Mouse (Mus musculus) cerebellum, postnatal 36 days (tissue): ENCODE results near the gene Prep.
"Not testable (repeated sequence)": the region's sequence is repeated elsewhere in the genome, so short reads cannot be mapped to it uniquely, and the experiment has no call there.

ENCODE experiments used
- DNase-seq, 2 experiments: peaks; one replicate each; pipeline ENCODE4 v3.0.0; 2021 to 2022; ENCODE audit warnings: mixed read lengths in 2 of 2

Gene Prep

GRCm38 (mm10) chr10:45121637-45122036 lies 54.6 kb downstream of the Prep start:
- no peak for DNase-seq

GRCm38 (mm10) chr10:45122476-45122875 lies 55.5 kb downstream of the Prep start:
- DNase-seq: no peak

GRCm38 (mm10) chr10:45123011-45123410 lies 56.0 kb downstream of the Prep start:
- no peak for DNase-seq

- no peak for DNase-seq
These were observed 62.1 kb downstream of the Prep start for GRCm38 (mm10) chr10:45129105-45129504.

GRCm38 (mm10) chr10:45130004-45130403 lies 63.0 kb downstream of the Prep start:
- DNase-seq: no peak

GRCm38 (mm10) chr10:45132371-45132770 lies 65.4 kb downstream of the Prep start:
- DNase-seq: peak; percentile 47 to 63

- no peak for DNase-seq
These were observed 69.8 kb downstream of the Prep start for GRCm38 (mm10) chr10:45136806-45137205.

- DNase-seq: no peak
These were observed 72.9 kb downstream of the Prep start for GRCm38 (mm10) chr10:45139910-45140309.

- DNase-seq: no peak
These were observed 73.6 kb downstream of the Prep start for GRCm38 (mm10) chr10:45140474-45141212.

GRCm38 (mm10) chr10:45142359-45142758 lies 75.4 kb downstream of the Prep start:
- no peak for DNase-seq

- DNase-seq: no peak
These were observed 77.2 kb downstream of the Prep start for GRCm38 (mm10) chr10:45144038-45144817.

GRCm38 (mm10) chr10:45146821-45147220 lies 79.8 kb downstream of the Prep start:
- DNase-seq: no peak

GRCm38 (mm10) chr10:45151137-45151536 lies 84.1 kb downstream of the Prep start:
- DNase-seq: no peak

- DNase-seq: no peak
These were observed 85.0 kb downstream of the Prep start for GRCm38 (mm10) chr10:45151771-45152692.

- no peak for DNase-seq
These were observed 87.6 kb downstream of the Prep start for GRCm38 (mm10) chr10:45154557-45155060.

GRCm38 (mm10) chr10:45165851-45166250 lies 98.8 kb downstream of the Prep start:
- no peak for DNase-seq

GRCm38 (mm10) chr10:45173927-45174326 lies 106.9 kb downstream of the Prep start:
- no peak for DNase-seq

- DNase-seq: no peak
These were observed 107.3 kb downstream of the Prep start for GRCm38 (mm10) chr10:45174345-45174744.

- DNase-seq: not testable (repeated sequence)
These were observed 110.8 kb downstream of the Prep start, which contains the start of gene Popdc3 for GRCm38 (mm10) chr10:45177798-45178197. Popdc3 (plus strand) TSS chr10:45178098.

- DNase-seq: no peak
These were observed 113.8 kb downstream of the Prep start for GRCm38 (mm10) chr10:45180677-45181326.

GRCm38 (mm10) chr10:45181344-45181743 lies 114.3 kb downstream of the Prep start:
- DNase-seq: no peak

- no peak for DNase-seq
These were observed 118.5 kb downstream of the Prep start for GRCm38 (mm10) chr10:45185457-45185856.
